Mouse (Mus musculus) cortical plate, adult 2 months (tissue): Measurements from ENCODE around the gene Snx10.

Experiments
- CTCF ChIP-seq: fragments of 200-500 bp; IDR thresholded peaks from 2 replicates; pipeline ENCODE4 v1.5.1; 2011; ENCODE audit warnings: mild to moderate bottlenecking, control low read depth, low read length; ENCODE audit not compliant: insufficient read depth; ENCODE audit errors: extremely low read depth
- POLR2A ChIP-seq: fragments of 200-500 bp; IDR thresholded peaks from 2 replicates; pipeline ENCODE4 v1.6.1; 2011; ENCODE audit warnings: mild to moderate bottlenecking, low read length, control low read depth; ENCODE audit not compliant: insufficient read depth; ENCODE audit errors: extremely low read depth

- TF ChIP-seq POLR2A (no peak), CTCF (no peak)
Measured at GRCm38 (mm10) chr6:51514860-51515259, 8.8 kb upstream of the Snx10 start.
